Mouse (Mus musculus) C2C12 (cell line): ENCODE data around the gene Hyou1. TPM values are rescaled to one million over a fixed set of nuclear protein-coding genes. Genes with fewer than 3 reads are reported as not detected.
A peak's percentile ranks its signal among the peaks of the same experiment; 100 is the strongest.

Experiments used
- H3K27me3 ChIP-seq: one replicate; pipeline ENCODE4 v1.6.1; 2011; ENCODE audit not compliant: control insufficient read depth, insufficient read depth, insufficient read length
- H3K36me3 ChIP-seq: one replicate; pipeline ENCODE4 v1.6.1; 2011; ENCODE audit not compliant: control insufficient read depth, insufficient read depth
- H3K4me3 ChIP-seq: one replicate; pipeline ENCODE4 v1.5.1; 2011; ENCODE audit warnings: mild to moderate bottlenecking, control low read depth; ENCODE audit not compliant: poor library complexity, insufficient read depth, severe bottlenecking
- H3K79me2 ChIP-seq: one replicate; pipeline ENCODE4 v1.6.1; 2011; ENCODE audit not compliant: control insufficient read depth, insufficient read depth
- H3K79me3 ChIP-seq: one replicate; pipeline ENCODE4 v1.6.1; 2011; ENCODE audit warnings: low read depth, control low read depth
- H3ac ChIP-seq: one replicate; pipeline ENCODE3; 2011; ENCODE audit warnings: low read depth; ENCODE audit not compliant: control insufficient read depth, insufficient read length
- CEBPB ChIP-seq: IDR thresholded peaks from one replicate; pipeline ENCODE4 v1.6.1; 2011; ENCODE audit warnings: low read depth, mild to moderate bottlenecking, control low read depth, moderate library complexity
- CTCF ChIP-seq: IDR thresholded peaks from one replicate; pipeline ENCODE4 v1.5.1; 2011; ENCODE audit not compliant: control insufficient read depth, insufficient read depth, insufficient read length
- FOSL1 ChIP-seq: IDR thresholded peaks from one replicate; pipeline ENCODE4 v1.8.0; 2011; ENCODE audit warnings: mild to moderate bottlenecking, low read length; ENCODE audit not compliant: poor library complexity, insufficient read depth, severe bottlenecking
- MAX ChIP-seq: IDR thresholded peaks from one replicate; pipeline ENCODE4 v1.6.1; 2011; ENCODE audit warnings: mild to moderate bottlenecking, control low read depth
- MYOD1 ChIP-seq: IDR thresholded peaks from one replicate; pipeline ENCODE4 v1.6.1; 2011; ENCODE audit warnings: low read depth; ENCODE audit not compliant: control insufficient read depth, insufficient read length
- MYOG ChIP-seq: IDR thresholded peaks from one replicate; pipeline ENCODE4 v1.6.1; 2011; ENCODE audit not compliant: control insufficient read depth, insufficient read length; ENCODE audit errors: extremely low read depth
- USF1 ChIP-seq: IDR thresholded peaks from one replicate; pipeline ENCODE4 v1.6.1; 2011; ENCODE audit warnings: low read depth, mild to moderate bottlenecking, control low read depth, moderate library complexity
- polyA plus RNA-seq: library from polyadenylated mRNA; unstranded; fragments of >200 nt; fragmentation: generic; extraction: Trizol; gene quantifications from one replicate; pipeline ENCODE4 v1.2.1, GENCODE M21; 2012; ENCODE audit warnings: missing spikeins

The Hyou1 gene
- polyA plus RNA-seq, 1 experiment = 68.3 TPM

DNA sequence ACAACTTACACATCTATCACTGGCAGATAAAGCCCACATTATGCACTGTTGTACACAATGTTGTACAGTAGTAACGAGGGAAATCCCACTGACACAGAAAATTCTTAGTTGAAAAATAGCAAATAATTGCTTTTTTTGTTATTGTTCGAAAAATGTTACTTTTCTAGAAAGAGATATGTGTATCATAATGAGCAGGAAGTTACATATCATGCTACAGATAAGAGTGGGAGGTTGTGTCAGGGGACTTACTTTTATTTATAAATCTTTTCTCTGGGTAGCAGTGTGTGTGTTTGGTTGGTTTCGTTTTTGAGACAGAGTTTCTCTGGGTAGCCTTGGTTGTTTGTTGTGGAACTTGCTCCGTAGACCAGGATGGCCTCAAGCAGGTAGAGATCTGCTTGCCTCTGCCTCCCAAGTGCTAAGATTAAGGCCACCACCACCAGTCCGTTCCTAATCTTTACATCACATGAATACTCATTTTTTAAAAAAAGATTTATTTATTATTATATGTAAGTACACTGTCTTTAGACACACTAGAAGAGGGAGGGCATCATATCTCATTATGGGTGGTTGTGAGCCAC, 1.0 kb upstream of the Hyou1 start:
- H3K79me3 ChIP-seq = peaks cover 19% of the 10 kb centered on the region
- H3K4me3 ChIP-seq = peak overlapping the region; percentile 56
- TF ChIP-seq MYOG (no peak), MYOD1 (no peak), USF1 (no peak), FOSL1 (no peak), CTCF (no peak), MAX (no peak), CEBPB (no peak)
- no peaks in the 10 kb centered on the region for H3K27me3 ChIP-seq
- peaks cover 25% of the 10 kb centered on the region for H3K79me2 ChIP-seq
- peak overlapping the region; percentile 78 for H3ac ChIP-seq
- peaks cover 24% of the 10 kb centered on the region for H3K36me3 ChIP-seq

DNA sequence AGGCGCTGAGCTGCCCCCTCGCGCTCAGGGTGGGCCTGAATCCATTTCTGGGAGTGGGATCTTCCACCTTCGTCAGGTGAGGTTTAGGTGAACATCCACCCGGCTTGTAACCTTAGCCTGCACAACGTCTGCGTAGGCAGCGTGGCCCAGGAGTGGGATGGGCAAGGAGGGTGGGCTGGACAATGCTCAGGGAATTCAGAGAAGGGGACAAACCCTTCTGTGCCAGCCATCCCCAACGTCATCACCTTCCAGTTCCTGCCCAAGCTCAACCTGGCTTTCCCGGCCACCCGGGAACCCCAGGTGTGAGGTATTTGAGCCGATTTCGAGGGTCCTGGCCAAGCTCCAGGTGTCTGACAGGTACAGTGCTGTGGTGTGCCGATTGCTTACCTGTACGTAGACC, 572 bp downstream of the Hyou1 start:
- Histone ChIP-seq H3K79me3 (peaks cover 19% of the 10 kb centered on the region), H3K27me3 (no peaks in the 10 kb centered on the region), H3K79me2 (peaks cover 25% of the 10 kb centered on the region), H3ac (peak overlapping the region; percentile 84), H3K4me3 (peak overlapping the region; percentile 82), H3K36me3 (peaks cover 36% of the 10 kb centered on the region)
- TF ChIP-seq FOSL1 (no peak), MYOD1 (no peak), MAX (no peak), MYOG (no peak), CEBPB (no peak), USF1 (no peak), CTCF (no peak)

GRCm38 (mm10) chr9:44384596-44384995, 5.3 kb downstream of the Hyou1 start:
- peaks cover 82% of the 10 kb centered on the region for H3K36me3 ChIP-seq
- H3K79me3 ChIP-seq = peaks cover 17% of the 10 kb centered on the region
- no peak overlapping the region for H3K4me3 ChIP-seq
- peaks cover 18% of the 10 kb centered on the region for H3K79me2 ChIP-seq
- H3ac ChIP-seq = no peak overlapping the region
- no peak for TF ChIP-seq USF1
- no peak for TF ChIP-seq FOSL1
- TF ChIP-seq MAX = no peak
- TF ChIP-seq MYOD1 = no peak
- no peak for TF ChIP-seq CTCF
- TF ChIP-seq CEBPB = no peak
- no peak for TF ChIP-seq MYOG
- no peaks in the 10 kb centered on the region for H3K27me3 ChIP-seq

GRCm38 (mm10) chr9:44387221-44387620, 7.9 kb downstream of the Hyou1 start:
- Histone ChIP-seq H3K79me2 (no peaks in the 10 kb centered on the region), H3K36me3 (peaks cover 90% of the 10 kb centered on the region), H3ac (no peak overlapping the region), H3K79me3 (no peaks in the 10 kb centered on the region), H3K27me3 (no peaks in the 10 kb centered on the region), H3K4me3 (no peak overlapping the region)
- TF ChIP-seq FOSL1 (no peak), MYOD1 (no peak), MYOG (no peak), CEBPB (no peak), MAX (no peak), CTCF (no peak), USF1 (no peak)

- Histone ChIP-seq H3K79me2 (no peaks in the 10 kb centered on the region), H3K27me3 (no peaks in the 10 kb centered on the region), H3K4me3 (no peak overlapping the region), H3K79me3 (no peaks in the 10 kb centered on the region), H3K36me3 (peaks cover 75% of the 10 kb centered on the region), H3ac (no peak overlapping the region)
- TF ChIP-seq MYOD1 (no peak), CTCF (peak; percentile 47)
Measured at GRCm38 (mm10) chr9:44389273-44389672, 10.0 kb downstream of the Hyou1 start.

GRCm38 (mm10) chr9:44391466-44391865, 12.2 kb downstream of the Hyou1 start:
- peaks cover 53% of the 10 kb centered on the region for H3K36me3 ChIP-seq
- TF ChIP-seq MYOG (no peak), CTCF (no peak), MAX (no peak), USF1 (no peak), FOSL1 (no peak), MYOD1 (no peak), CEBPB (no peak)

More at GRCm38 (mm10) chr9:44391466-44391865, 12.2 kb downstream of the Hyou1 start:
- H3K79me3 ChIP-seq = no peaks in the 10 kb centered on the region
- no peaks in the 10 kb centered on the region for H3K27me3 ChIP-seq
- H3K79me2 ChIP-seq = no peaks in the 10 kb centered on the region
- no peak overlapping the region for H3ac ChIP-seq
- H3K4me3 ChIP-seq = no peak overlapping the region
